Mouse (Mus musculus): ENCODE data around the gene Sh3d19.

DNA sequence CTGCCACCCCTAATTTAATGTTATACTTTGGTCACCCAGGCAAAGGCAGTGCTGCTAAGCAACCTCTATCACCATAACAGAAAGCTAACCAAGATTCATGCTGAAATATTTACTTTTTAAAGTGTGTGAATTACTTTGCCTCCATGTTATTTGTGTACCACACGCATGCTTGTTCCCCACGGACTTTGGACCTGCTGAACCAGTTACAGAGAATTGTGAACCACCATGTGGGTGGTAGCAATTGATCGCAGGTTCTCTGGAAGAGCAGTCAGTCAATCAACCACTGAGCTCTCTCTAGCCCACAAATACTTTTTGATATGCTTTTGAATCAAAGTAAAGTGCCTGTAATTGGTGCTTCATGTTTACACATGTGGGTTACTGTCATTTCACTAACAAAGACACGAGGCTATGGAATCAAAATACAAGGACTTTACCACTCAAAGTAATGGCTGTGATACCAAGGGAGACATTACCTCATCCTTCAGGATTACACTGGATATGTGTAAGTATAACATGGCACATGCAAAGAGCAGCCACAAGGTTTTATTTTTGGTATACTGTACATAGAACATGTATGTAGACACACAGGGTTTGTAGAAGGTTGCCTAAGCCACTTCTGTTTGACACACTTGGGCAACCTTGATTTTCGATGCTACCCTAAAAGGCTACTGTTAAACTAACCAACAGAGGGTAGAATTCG lies 164.2 kb downstream of the Sh3d19 start:
- TF ChIP-seq POLR2A (IDR thresholded peaks at IDR 0.05; ENCODE audit: borderline replicate concordance, extremely low read depth, low read depth, low read length) (no peak), CTCF (IDR thresholded peaks at IDR 0.05; ENCODE audit: insufficient read depth, low read length) (no peak)

Measured in lung, adult 2 months (tissue).